Mouse (Mus musculus) adrenal gland, postnatal 36 days (tissue): ENCODE data around the gene Gm17651. TPM values are rescaled to one million over a fixed set of nuclear protein-coding genes. Genes with fewer than 3 reads are reported as not detected.

Source experiments
- DNase-seq, 2 experiments: peaks; one replicate each; pipeline ENCODE4 v3.0.0; 2021; ENCODE audit warnings: mixed read lengths in 1 of 2
- microRNA-seq: library from miRNA; unstranded; fragments of <30 nt; microRNA quantifications from one replicate; pipeline ENCODE4 v1.2.0, GENCODE M21; 2021
- total RNA-seq, 2 experiments: library from RNA; stranded (reverse); gene quantifications; 2 replicates each; pipeline ENCODE4 v1.2.3; 2021

Gene Gm17651
- total RNA-seq, 2 experiments from 2014 or later = not detected

- DNase-seq = no peak
Measured at GRCm38 (mm10) chr3:97629941-97630340, 44.6 kb downstream of the Gm17651 start.

GRCm38 (mm10) chr3:97628391-97629001 is 46.0 kb downstream of the Gm17651 start, which contains the start of gene Fmo5:
TSS of gene Fmo5 (plus strand) at chr3:97628804.
- peak; percentile 80 to 88 for DNase-seq

GRCm38 (mm10) chr3:97627893-97628292 is 46.6 kb downstream of the Gm17651 start:
- DNase-seq = no peak

DNA sequence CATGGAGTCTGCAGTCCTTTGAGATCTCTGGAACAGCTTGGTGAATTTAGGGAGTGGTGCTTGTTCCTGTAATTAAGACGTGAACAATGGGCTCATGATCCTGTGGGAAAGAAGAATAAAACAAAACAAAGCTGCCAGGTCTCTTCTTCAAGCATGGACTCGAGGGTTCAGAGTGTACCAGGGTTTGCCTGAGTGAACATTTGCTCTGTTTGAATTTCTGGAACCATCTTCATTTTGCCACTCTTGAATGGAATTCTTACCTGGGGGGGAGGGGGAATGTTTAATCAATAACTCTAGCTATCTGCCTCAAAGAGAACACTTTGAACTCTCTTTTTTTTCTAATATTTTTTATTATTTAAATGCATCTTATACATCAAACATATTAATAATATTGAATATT is 49.9 kb downstream of the Gm17651 start:
- DNase-seq = no peak

Small RNAs within 50 kb of the gene (microRNA-seq; reads per million reads assigned to microRNA genes)
- not detected for gene Mir7225

Other genes with a start within 250 kb of the Gm17651 start
- gene Chd1l, start 64.5 kb downstream of the Gm17651 start, total RNA-seq = 10 to 100 TPM in 1 of 2 experiments, 1 to 10 TPM in 1; 9.8 to 18.5 TPM
- gene Fmo5, start 45.9 kb downstream of the Gm17651 start, total RNA-seq = 10 to 100 TPM in 1 of 2 experiments, 1 to 10 TPM in 1; 8.9 to 13.3 TPM
- 10 to 100 TPM in 1 of 2 experiments, 1 to 10 TPM in 1; 7.5 to 10.5 TPM for gene Prkab2, start 16.5 kb downstream of the Gm17651 start, total RNA-seq
- gene Pde4dip, start 214.0 kb upstream of the Gm17651 start, total RNA-seq = 10 to 100 TPM; 25.3 to 28.1 TPM
- 100 to 1,000 TPM; 111 to 140 TPM for gene Sec22b, start 226.5 kb upstream of the Gm17651 start, total RNA-seq